Mouse (Mus musculus) stomach, postnatal 0 days (tissue): ENCODE data around the gene Mvb12b. TPM values are rescaled to one million over a fixed set of nuclear protein-coding genes. Genes with fewer than 3 reads are reported as not detected.
A peak's percentile ranks its signal among the peaks of the same experiment; 100 is the strongest.

Source experiments
- ATAC-seq: fragments of 200-750 bp; cut with Nextera tagmentation; 2 replicates; pipeline ENCODE4 v1.8.0; 2017; ENCODE audit not compliant: low FRiP score, low TSS enrichment
- DNase-seq: peaks from one replicate; pipeline ENCODE4 v3.0.0-alpha.2; 2016; ENCODE audit warnings: low spot score
- H3K27ac ChIP-seq: fragments of 300-500 bp; sonication (generic); replicated peaks from 2 replicates; pipeline ENCODE4 v1.5.1; 2014; ENCODE audit warnings: mild to moderate bottlenecking, control low read depth
- H3K27me3 ChIP-seq: fragments of 300-500 bp; sonication (generic); 2 replicates; pipeline ENCODE4 v1.6.1; 2014; ENCODE audit warnings: low read length; ENCODE audit not compliant: control insufficient read depth, insufficient read depth
- H3K36me3 ChIP-seq: fragments of 300-500 bp; sonication (generic); 2 replicates; pipeline ENCODE4 v1.6.1; 2014; ENCODE audit warnings: low read length, mixed read lengths; ENCODE audit not compliant: control insufficient read depth, insufficient read depth
- H3K4me1 ChIP-seq: fragments of 300-500 bp; sonication (generic); replicated peaks from 2 replicates; pipeline ENCODE4 v1.6.1; 2014; ENCODE audit warnings: antibody characterized with exemption; ENCODE audit not compliant: control insufficient read depth, insufficient read depth
- H3K4me2 ChIP-seq: fragments of 300-500 bp; sonication (generic); replicated peaks from 2 replicates; pipeline ENCODE4 v1.6.1; 2014; ENCODE audit warnings: low read depth, mild to moderate bottlenecking, control low read depth, moderate library complexity
- H3K4me3 ChIP-seq: fragments of 300-500 bp; sonication (generic); 2 replicates; pipeline ENCODE4 v1.5.1; 2014; ENCODE audit warnings: low read depth, low read length, control low read depth
- H3K9ac ChIP-seq: fragments of 300-500 bp; sonication (generic); 2 replicates; pipeline ENCODE4 v1.6.1; 2014; ENCODE audit warnings: mild to moderate bottlenecking, low read length, control low read depth, mixed read lengths
- H3K9me3 ChIP-seq: fragments of 300-500 bp; sonication (generic); 2 replicates; pipeline ENCODE4 v1.6.1; 2016; ENCODE audit warnings: low read length; ENCODE audit not compliant: control insufficient read depth
- CTCF ChIP-seq: IDR thresholded peaks from 2 replicates; pipeline ENCODE4 v1.5.1; 2016; ENCODE audit warnings: antibody characterized with exemption, low read depth, mild to moderate bottlenecking, moderate library complexity
- EP300 ChIP-seq: optimal IDR thresholded peaks from 2 replicates; pipeline ENCODE3; 2016; ENCODE audit warnings: antibody characterized with exemption
- WGBS: fragments of 180-500 bp; shearing (Covaris S2); extraction: QIAGEN DNeasy Blood & Tissue Kit; methylation state at CpG from one replicate; pipeline ENCODE4 v1.1.7; 2014; 5-methylcytosine and 5-hydroxymethylcytosine counted together
- polyA plus RNA-seq: library from polyadenylated mRNA; unstranded; fragments of >200 nt; fragmentation: Nextera tagmentation; extraction: Ambion mirVana; gene quantifications from 2 replicates; pipeline ENCODE4 v1.2.1, GENCODE M21; 2015

Mvb12b gene
- polyA plus RNA-seq, 1 experiment from 2014 or later = 10.2 TPM

DNA sequence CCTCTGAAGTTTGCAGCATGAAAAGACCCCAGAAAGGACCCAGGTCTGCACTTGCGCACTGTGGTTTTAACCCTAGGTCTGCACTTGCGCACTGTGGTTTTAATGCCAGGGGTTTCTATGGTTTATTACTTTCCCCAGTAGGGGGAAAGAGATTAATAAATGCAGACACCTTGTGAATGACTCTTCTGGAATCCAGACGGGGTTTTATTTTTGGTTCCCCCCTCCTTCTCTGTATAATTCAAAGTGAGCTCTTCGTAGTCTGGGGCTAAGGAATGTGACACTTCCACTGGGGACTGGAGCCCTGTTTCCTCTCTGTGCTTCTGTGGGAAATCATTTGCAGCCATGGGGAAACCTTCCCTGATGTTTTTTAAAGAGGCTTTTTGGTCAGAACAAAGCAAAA is 113.6 kb downstream of the Mvb12b start:
- ATAC-seq (no peak), DNase-seq (no peak)
- Histone ChIP-seq H3K9me3 (peaks cover 16% of the 10 kb centered on the region), H3K27ac (no peak overlapping the region), H3K36me3 (peaks cover 5% of the 10 kb centered on the region; the same call in 1 of the 2 replicates), H3K4me1 (no peaks in the 10 kb centered on the region), H3K9ac (no peak overlapping the region), H3K4me3 (no peak overlapping the region), H3K4me2 (no peak overlapping the region), H3K27me3 (no peaks in the 10 kb centered on the region)
- 68% methylated on average over 4 of the region's 4 CpGs for WGBS
- TF ChIP-seq EP300 = no peak
- TF ChIP-seq CTCF = no peak

DNA sequence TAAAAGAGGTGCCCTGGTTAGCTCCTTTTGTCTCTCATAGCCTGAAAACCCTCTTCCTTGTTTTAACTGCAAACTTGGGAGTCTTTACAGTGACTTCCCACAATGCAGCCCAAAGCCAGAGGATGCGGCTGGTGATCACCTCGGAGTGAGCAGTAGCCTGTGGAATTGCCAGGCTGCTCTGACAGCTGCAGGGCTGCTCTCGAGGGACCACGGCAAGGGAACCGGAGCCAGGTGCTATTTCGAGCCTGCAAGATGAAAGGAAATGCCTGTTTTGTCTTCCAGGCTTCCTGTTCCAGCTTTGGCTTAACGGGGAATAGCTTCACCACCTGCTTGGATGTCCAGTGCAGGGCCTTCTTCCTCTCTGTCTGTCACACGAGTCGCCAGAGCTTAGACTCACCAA is 115.3 kb downstream of the Mvb12b start:
- Histone ChIP-seq H3K4me3 (no peak overlapping the region), H3K27me3 (no peaks in the 10 kb centered on the region), H3K4me2 (no peak overlapping the region), H3K9ac (no peak overlapping the region), H3K36me3 (peaks cover 2% of the 10 kb centered on the region; the same call in 1 of the 2 replicates), H3K27ac (no peak overlapping the region), H3K4me1 (no peaks in the 10 kb centered on the region), H3K9me3 (peaks cover 2% of the 10 kb centered on the region; the same call in 1 of the 2 replicates)
- TF ChIP-seq EP300 = no peak
- no peak for TF ChIP-seq CTCF
- ATAC-seq = no peak
- 46% methylated on average over 9 of the region's 9 CpGs for WGBS
- DNase-seq = no peak

DNA sequence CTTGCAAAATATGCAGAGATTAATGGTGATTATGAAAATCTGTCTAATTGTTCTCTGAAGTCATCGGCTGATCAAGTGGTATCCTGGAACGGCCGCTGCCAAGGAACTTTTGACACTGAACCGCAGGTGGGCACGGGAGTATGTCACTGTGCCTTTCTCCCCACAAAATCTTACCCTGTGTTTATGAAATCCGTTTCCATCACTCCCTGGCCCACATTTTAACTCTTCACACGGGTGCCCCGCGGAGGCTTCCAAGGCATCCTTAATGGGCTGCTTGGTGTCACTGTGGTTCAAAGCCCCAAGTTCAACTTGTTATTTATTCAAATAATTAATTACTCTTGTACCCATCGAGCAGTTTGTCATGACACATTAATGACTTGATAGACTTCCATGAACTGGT is 116.4 kb downstream of the Mvb12b start:
- H3K4me1 ChIP-seq = no peaks in the 10 kb centered on the region
- H3K27ac ChIP-seq = no peak overlapping the region
- no peaks in the 10 kb centered on the region for H3K27me3 ChIP-seq
- ATAC-seq (no peak), DNase-seq (no peak)
- H3K9me3 ChIP-seq = no peaks in the 10 kb centered on the region
- H3K4me3 ChIP-seq = no peak overlapping the region
- no peak overlapping the region for H3K9ac ChIP-seq
- TF ChIP-seq CTCF = no peak
- no peak for TF ChIP-seq EP300
- no peaks in the 10 kb centered on the region for H3K36me3 ChIP-seq
- H3K4me2 ChIP-seq = no peak overlapping the region
- WGBS = 77% methylated on average over 10 of the region's 10 CpGs

DNA sequence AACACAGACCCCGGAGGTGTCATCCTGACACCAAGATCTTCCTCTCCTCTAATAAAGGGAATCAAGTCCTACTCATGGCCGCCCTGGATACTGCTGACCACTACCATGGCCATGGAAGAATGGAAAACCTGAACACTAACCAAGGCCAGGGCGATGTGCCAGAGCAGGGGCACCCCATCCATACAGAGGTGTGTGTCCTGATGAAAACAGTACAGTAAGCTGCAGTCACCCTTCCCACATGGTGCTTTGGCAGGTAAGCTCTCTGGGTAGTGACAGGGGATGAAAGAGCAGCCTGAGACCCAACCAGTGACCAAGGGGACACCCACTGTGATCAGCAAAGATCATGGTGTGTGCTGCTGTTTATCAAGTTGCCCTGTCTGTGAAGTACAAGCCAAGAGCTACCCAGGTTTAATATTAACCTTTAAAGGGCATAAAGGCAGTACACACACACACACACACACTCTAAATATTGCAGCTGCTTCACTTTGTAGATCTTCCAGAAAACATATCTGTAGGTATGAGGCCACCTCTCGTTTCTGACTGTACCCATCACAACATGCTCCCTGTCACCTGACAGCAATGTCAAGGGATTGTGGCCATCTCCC is 117.1 kb downstream of the Mvb12b start:
- Histone ChIP-seq H3K4me1 (no peaks in the 10 kb centered on the region), H3K27me3 (no peaks in the 10 kb centered on the region), H3K4me2 (no peak overlapping the region), H3K36me3 (no peaks in the 10 kb centered on the region), H3K27ac (no peak overlapping the region), H3K4me3 (no peak overlapping the region), H3K9me3 (no peaks in the 10 kb centered on the region), H3K9ac (no peak overlapping the region)
- no peak for DNase-seq
- TF ChIP-seq CTCF = no peak
- TF ChIP-seq EP300 = no peak
- ATAC-seq = no peak
- 87% methylated on average over 4 of the region's 4 CpGs for WGBS

DNA sequence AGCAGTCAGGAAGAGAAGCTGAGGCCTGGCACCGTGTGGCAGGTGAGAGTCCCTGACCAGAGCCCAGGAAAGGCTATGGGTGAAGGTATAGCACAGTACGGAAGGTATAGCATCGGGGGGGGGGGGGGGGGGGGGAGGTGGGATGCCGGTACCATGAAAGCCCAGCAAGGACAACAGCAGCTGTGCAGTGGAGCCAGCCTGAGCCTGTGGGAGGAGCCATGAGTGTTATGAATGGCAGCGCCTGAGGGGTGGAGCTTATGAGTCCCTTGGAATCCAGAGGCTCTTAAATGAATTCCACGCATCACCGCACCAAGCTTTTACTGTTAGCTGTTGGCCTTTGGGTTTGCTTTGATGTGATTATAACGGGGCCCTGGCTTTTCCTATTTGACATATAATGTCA is 123.3 kb downstream of the Mvb12b start:
- TF ChIP-seq CTCF (no peak), EP300 (no peak)
- H3K4me3 ChIP-seq = no peak overlapping the region

DNA sequence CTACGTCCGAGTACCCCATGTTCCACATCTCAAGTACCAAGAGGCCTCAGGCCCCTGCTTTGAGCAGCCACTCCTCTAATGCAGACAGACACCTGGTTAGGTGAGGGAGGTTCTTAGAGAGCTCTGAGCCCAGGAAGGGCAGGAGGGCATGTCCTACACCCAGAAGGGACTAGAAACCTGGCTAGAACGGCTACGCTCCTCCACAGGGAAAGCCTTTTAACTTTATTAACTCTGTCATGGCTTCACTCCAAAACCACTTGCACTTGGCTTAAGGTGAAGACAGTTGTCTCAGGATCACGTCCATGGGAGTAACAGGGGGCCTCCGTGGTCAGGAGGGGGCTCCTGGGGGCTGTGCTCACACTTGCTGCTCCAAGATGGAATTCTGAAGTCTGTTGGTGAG is 125.5 kb downstream of the Mvb12b start:
- Histone ChIP-seq H3K9me3 (no peaks in the 10 kb centered on the region), H3K27me3 (no peaks in the 10 kb centered on the region), H3K4me1 (no peaks in the 10 kb centered on the region), H3K4me3 (no peak overlapping the region), H3K36me3 (no peaks in the 10 kb centered on the region), H3K4me2 (no peak overlapping the region), H3K27ac (0 out of 2 replicates have a peak overlapping the region, but pooled peaks have one; percentile 4), H3K9ac (no peak overlapping the region)
- DNase-seq (no peak), ATAC-seq (no peak)
- TF ChIP-seq CTCF (no peak), EP300 (no peak)
- 50% methylated on average over 6 of the region's 6 CpGs for WGBS

More for the DNA sequence above, 123.3 kb downstream of the Mvb12b start:
- 82% methylated on average over 6 of the region's 8 CpGs for WGBS
- H3K27me3 ChIP-seq = no peaks in the 10 kb centered on the region
- ATAC-seq (no peak), DNase-seq (no peak)
- no peak overlapping the region for H3K9ac ChIP-seq
- no peak overlapping the region for H3K4me2 ChIP-seq
- H3K9me3 ChIP-seq = no peaks in the 10 kb centered on the region
- H3K27ac ChIP-seq = no peak overlapping the region
- no peaks in the 10 kb centered on the region for H3K4me1 ChIP-seq
- no peaks in the 10 kb centered on the region for H3K36me3 ChIP-seq
